28 mouse cellular contexts compared by ENCODE assay signal in the genomic region with DNA sequence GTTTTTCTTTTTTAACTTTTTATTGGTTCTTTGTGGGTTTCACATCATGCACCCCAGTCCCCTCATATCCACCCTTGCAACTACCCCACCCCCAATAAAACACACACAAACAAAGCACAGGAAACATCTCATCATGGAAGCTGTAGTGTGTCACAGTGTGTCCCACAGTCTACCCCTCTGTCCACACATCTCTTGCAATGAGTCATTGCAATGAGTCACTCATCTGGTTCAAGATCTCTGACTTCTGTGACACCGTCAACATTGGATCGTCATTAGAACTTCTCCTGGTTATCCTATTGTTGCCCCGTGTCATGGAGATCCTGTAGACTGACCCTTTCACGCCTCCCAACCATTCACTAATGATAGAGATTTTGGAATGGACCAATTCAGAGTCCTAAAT. TPM values are rescaled to one million over a fixed set of nuclear protein-coding genes. Genes with fewer than 3 reads are reported as not detected.
DNase-seq lines count a peak whose midpoint lies in the region; ATAC-seq and TF ChIP-seq lines count a peak whose summit lies in the region.
"Had no signal": no experiment of that assay in that cellular context is flagged by ENCODE, and none has a peak within 500 bp of the region (broad histone marks: within the 10 kb centered on the region; RNA-seq: fewer than 3 reads in every experiment).

No protein-coding gene starts in this region.

- no peak overlapping the region for H3K9ac ChIP-seq in liver, postnatal 0 days (replicated peaks)
- H3K9ac ChIP-seq: embryonic facial prominence, embryonic 13.5 days; forebrain, embryonic 12.5 days; forebrain, embryonic 15.5 days; heart, embryonic 13.5 days; hindbrain, embryonic 12.5 days; hindbrain, embryonic 15.5 days; intestine, embryonic 15.5 days had no signal

- no peak for DNase-seq in liver, postnatal 0 days
- DNase-seq in liver, result no peak
- DNase-seq in induced T-regulatory cell, adult 2 months (ENCODE audit: low read depth), result peak; percentile 45
- DNase-seq in heart, postnatal 4 days, result no peak
- DNase-seq in natural killer cell, adult 2 months (ENCODE audit: low spot score in 2 of 2), result no peak
- DNase-seq: adrenal gland, postnatal 14 days; B cell, adult 2 months; cerebellum, adult 11-12 months; cerebellum, adult 8-10 months; cerebellum, postnatal 10 days; cerebellum, postnatal 36 days; embryo, embryonic 11 days; gastrocnemius, postnatal 25 days; heart, adult 2 months; heart, postnatal 14 days had no signal

- H3K79me2 ChIP-seq in C2C12 (ENCODE audit: control insufficient read depth, insufficient read depth), result no peaks in the 10 kb centered on the region

- H3K4me3 ChIP-seq in liver, postnatal 0 days (ENCODE audit: low read depth, low read length), result no peak overlapping the region
- no peak overlapping the region for H3K4me3 ChIP-seq in C2C12 (ENCODE audit: insufficient read depth, poor library complexity, severe bottlenecking)
- H3K4me3 ChIP-seq: embryonic facial prominence, embryonic 10.5 days; embryonic facial prominence, embryonic 13.5 days; erythroblast, embryonic 14.5 days; forebrain, embryonic 12.5 days; forebrain, embryonic 15.5 days; heart, adult 2 months; heart, embryonic 10.5 days; heart, embryonic 13.5 days; hindbrain, embryonic 12.5 days; hindbrain, embryonic 15.5 days; intestine, embryonic 15.5 days had no signal

- no peaks in the 10 kb centered on the region for H3K9me3 ChIP-seq in liver, postnatal 0 days (ENCODE audit: low read length)
- H3K9me3 ChIP-seq: embryonic facial prominence, embryonic 10.5 days; embryonic facial prominence, embryonic 13.5 days; forebrain, embryonic 12.5 days; forebrain, embryonic 15.5 days; heart, embryonic 10.5 days; heart, embryonic 13.5 days; hindbrain, embryonic 12.5 days; hindbrain, embryonic 15.5 days; intestine, embryonic 15.5 days had no signal

- TF ChIP-seq EP300 in liver, postnatal 0 days (IDR thresholded peaks at IDR 0.05; ENCODE audit: low read depth), result no peak

- no peak overlapping the region for H3K27ac ChIP-seq in liver, postnatal 0 days (ENCODE audit: low read depth)
- H3K27ac ChIP-seq: embryonic facial prominence, embryonic 10.5 days; embryonic facial prominence, embryonic 13.5 days; forebrain, embryonic 12.5 days; forebrain, embryonic 15.5 days; heart, adult 2 months; heart, embryonic 10.5 days; heart, embryonic 13.5 days; hindbrain, embryonic 12.5 days; hindbrain, embryonic 15.5 days; intestine, embryonic 15.5 days had no signal

- H3K36me3 ChIP-seq in liver, postnatal 0 days (replicated peaks; ENCODE audit: insufficient read depth, low read length), result peaks cover 36% of the 10 kb centered on the region
- peaks cover 22% of the 10 kb centered on the region for H3K36me3 ChIP-seq in C2C12 (ENCODE audit: control insufficient read depth, insufficient read depth)

- ATAC-seq in liver, postnatal 0 days, result peak; percentile 71
- ATAC-seq: forebrain, embryonic 15.5 days; intestine, embryonic 15.5 days had no signal

- H3K79me3 ChIP-seq in C2C12 (ENCODE audit: low read depth), result no peaks in the 10 kb centered on the region

- 81% methylated on average over 4 of the region's 4 CpGs for WGBS in liver, postnatal 0 days (ENCODE audit: insufficient replicate concordance)

- H3K4me1 ChIP-seq in liver, postnatal 0 days (ENCODE audit: insufficient read depth), result no peaks in the 10 kb centered on the region; the same call in 1 of the 2 replicates
- H3K4me1 ChIP-seq: embryonic facial prominence, embryonic 10.5 days; embryonic facial prominence, embryonic 13.5 days; forebrain, embryonic 12.5 days; forebrain, embryonic 15.5 days; heart, embryonic 10.5 days; heart, embryonic 13.5 days; hindbrain, embryonic 12.5 days; hindbrain, embryonic 15.5 days; intestine, embryonic 15.5 days had no signal

- no peak overlapping the region for H3ac ChIP-seq in C2C12 (ENCODE audit: control insufficient read depth, insufficient read length, low read depth)

- no peaks in the 10 kb centered on the region for H3K27me3 ChIP-seq in liver, postnatal 0 days (ENCODE audit: insufficient read depth, low read length)
- no peaks in the 10 kb centered on the region for H3K27me3 ChIP-seq in C2C12 (ENCODE audit: control insufficient read depth, insufficient read depth, insufficient read length)
- H3K27me3 ChIP-seq: embryonic facial prominence, embryonic 13.5 days; forebrain, embryonic 12.5 days; forebrain, embryonic 15.5 days; heart, embryonic 13.5 days; hindbrain, embryonic 12.5 days; hindbrain, embryonic 15.5 days; intestine, embryonic 15.5 days had no signal

- no peak for TF ChIP-seq CTCF in liver, postnatal 0 days (IDR thresholded peaks at IDR 0.05; ENCODE audit: low read depth)
- no peak for TF ChIP-seq CTCF in C2C12 (IDR thresholded peaks at IDR 0.05; ENCODE audit: control insufficient read depth, insufficient read depth, insufficient read length)

- no peak overlapping the region for H3K4me2 ChIP-seq in liver, postnatal 0 days (ENCODE audit: low read depth, low read length)
- H3K4me2 ChIP-seq: embryonic facial prominence, embryonic 13.5 days; forebrain, embryonic 12.5 days; forebrain, embryonic 15.5 days; heart, embryonic 13.5 days; hindbrain, embryonic 12.5 days; hindbrain, embryonic 15.5 days; intestine, embryonic 15.5 days had no signal

TF ChIP-seq in C2C12, 6 proteins besides CTCF, POLR2A, EP300 and RAD21:
- TF ChIP-seq FOSL1 (IDR thresholded peaks at IDR 0.05; ENCODE audit: insufficient read depth, low read length, poor library complexity, severe bottlenecking) (peak; percentile 69), MYOD1 (IDR thresholded peaks at IDR 0.05; ENCODE audit: control insufficient read depth, insufficient read length, low read depth) (no peak)

RNA-seq across cellular contexts. Expression of gene Cluap1, which starts 26.1 kb away (rescaled TPM):
- polyA plus RNA-seq in liver, postnatal 0 days (2015; fragmentation: Nextera tagmentation; extraction: Ambion mirVana), result 6.6 and 6.9 TPM in 2 replicates
- polyA plus RNA-seq in C2C12 (2012; fragmentation: generic; extraction: Trizol), result 7.7 TPM
- total RNA-seq in heart, postnatal 4 days (2021), result 10 to 100 TPM; 11.7 to 11.8 TPM

RNA-seq across cellular contexts. Expression of gene 1700037C18Rik, which starts 26.2 kb away (rescaled TPM):
- polyA plus RNA-seq in liver, postnatal 0 days (2015; fragmentation: Nextera tagmentation; extraction: Ambion mirVana), result 1.9 and 2.4 TPM in 2 replicates
- 5.9 TPM for polyA plus RNA-seq in C2C12 (2012; fragmentation: generic; extraction: Trizol)
- total RNA-seq in heart, postnatal 4 days (2021), result 1 to 10 TPM; 5.8 to 6.9 TPM

RNA-seq across cellular contexts. Expression of gene Nlrc3, which starts 41.7 kb away (rescaled TPM):
- polyA plus RNA-seq in liver, postnatal 0 days (2015; fragmentation: Nextera tagmentation; extraction: Ambion mirVana), result 0.29 and 0.31 TPM in 2 replicates
- polyA plus RNA-seq in C2C12 (2012; fragmentation: generic; extraction: Trizol), result 0.84 TPM
- total RNA-seq in heart, postnatal 4 days (2021), result 1 to 10 TPM; 2.8 to 3.0 TPM
- polyA plus RNA-seq: erythroblast, embryonic 14.5 days had no signal

RNA-seq across cellular contexts. Expression of gene Gm20695, which starts 50.3 kb away (rescaled TPM):
- polyA plus RNA-seq in liver, postnatal 0 days (2015; fragmentation: Nextera tagmentation; extraction: Ambion mirVana), result 3.4 and 3.9 TPM in 2 replicates
- 0.22 TPM for polyA plus RNA-seq in C2C12 (2012; fragmentation: generic; extraction: Trizol)
- total RNA-seq in heart, postnatal 4 days (2021), result 1 to 10 TPM in 1 of 2 experiments, not detected in 1; 1.4 TPM
- total RNA-seq: ES-E14; gastrocnemius, postnatal 25 days; heart, postnatal 14 days; hematopoietic stem cell, adult 5-6 weeks had no signal
- polyA plus RNA-seq: erythroblast, embryonic 14.5 days; heart, adult 2 months had no signal

RNA-seq across cellular contexts. Expression of gene Zfp597, which starts 50.3 kb away (rescaled TPM):
- polyA plus RNA-seq in liver, postnatal 0 days (2015; fragmentation: Nextera tagmentation; extraction: Ambion mirVana), result 1.8 and 2.7 TPM in 2 replicates
- 1.1 TPM for polyA plus RNA-seq in C2C12 (2012; fragmentation: generic; extraction: Trizol)
- total RNA-seq in heart, postnatal 4 days (2021), result 10 to 100 TPM; 12.4 to 15.5 TPM
